Mouse (Mus musculus): ENCODE results near the gene Vmn2r115. TPM values are rescaled to one million over a fixed set of nuclear protein-coding genes. Genes with fewer than 3 reads are reported as not detected.
"Not testable (repeated sequence)": the region's sequence is repeated elsewhere in the genome, so short reads cannot be mapped to it uniquely, and the experiment has no call there.

Gene Vmn2r115
- polyA plus RNA-seq (2016; fragmentation: Nextera tagmentation; extraction: Ambion mirVana) = not detected in 2 replicates

- WGBS = 42% methylated on average over 2 of the region's 2 CpGs
- not testable (repeated sequence) for H3K4me1 ChIP-seq (replicated peaks); H3K9me3 ChIP-seq; H3K27me3 ChIP-seq (ENCODE audit: insufficient read depth, poor library complexity, severe bottlenecking); H3K27ac ChIP-seq; DNase-seq (ENCODE audit: low spot score); H3K4me3 ChIP-seq; H3K36me3 ChIP-seq
Observed at GRCm38 (mm10) chr17:23343441-23343840, at the start of gene Vmn2r115. Vmn2r115 (plus strand) TSS chr17:23343741.

- not testable (repeated sequence) for H3K27me3 ChIP-seq (ENCODE audit: insufficient read depth, poor library complexity, severe bottlenecking); H3K27ac ChIP-seq; H3K9me3 ChIP-seq; DNase-seq (ENCODE audit: low spot score); H3K36me3 ChIP-seq; H3K4me3 ChIP-seq; H3K4me1 ChIP-seq (replicated peaks)
- 77% methylated on average over 2 of the region's 2 CpGs for WGBS
Observed at GRCm38 (mm10) chr17:23312437-23312836, 31.1 kb upstream of the Vmn2r115 start, which contains the start of gene Vmn2r114. Vmn2r114 (minus strand) TSS chr17:23312537.

GRCm38 (mm10) chr17:23330657-23331056 is 12.9 kb upstream of the Vmn2r115 start:
- 71% methylated on average over 6 of the region's 6 CpGs for WGBS

GRCm38 (mm10) chr17:23351644-23352043 is 8.1 kb downstream of the Vmn2r115 start:
- 0 out of 2 replicates have a peak, but pooled peaks cover 6% of the 10 kb centered on the region for H3K9me3 ChIP-seq
- no peaks in the 10 kb centered on the region for H3K27me3 ChIP-seq (ENCODE audit: insufficient read depth, poor library complexity, severe bottlenecking)
- H3K36me3 ChIP-seq = no peaks in the 10 kb centered on the region
- WGBS = 88% methylated on average over 1 of the region's 1 CpGs
- no peak overlapping the region for H3K4me3 ChIP-seq
- no peak for DNase-seq (ENCODE audit: low spot score)
- no peak overlapping the region for H3K27ac ChIP-seq
- no peaks in the 10 kb centered on the region for H3K4me1 ChIP-seq (replicated peaks)

More at GRCm38 (mm10) chr17:23330657-23331056, 12.9 kb upstream of the Vmn2r115 start:
- Histone ChIP-seq H3K9me3 (peaks cover 44% of the 10 kb centered on the region), H3K27ac (no peak overlapping the region), H3K4me3 (no peak overlapping the region), H3K27me3 (ENCODE audit: insufficient read depth, poor library complexity, severe bottlenecking) (no peaks in the 10 kb centered on the region), H3K4me1 (replicated peaks) (no peaks in the 10 kb centered on the region), H3K36me3 (no peaks in the 10 kb centered on the region)
- no peak for DNase-seq (ENCODE audit: low spot score)

- H3K27ac ChIP-seq; DNase-seq (ENCODE audit: low spot score); H3K36me3 ChIP-seq; H3K27me3 ChIP-seq (ENCODE audit: insufficient read depth, poor library complexity, severe bottlenecking); H3K4me1 ChIP-seq (replicated peaks); H3K4me3 ChIP-seq; H3K9me3 ChIP-seq: not testable (repeated sequence)
Observed at GRCm38 (mm10) chr17:23384304-23384703, 40.8 kb downstream of the Vmn2r115 start, which contains the start of gene Vmn2r116. Vmn2r116 (plus strand) TSS chr17:23384604.

Other genes with a start within 250 kb of the Vmn2r115 start
- 8.7 and 10.3 TPM in 2 replicates for gene Zfp40, start 150.5 kb upstream of the Vmn2r115 start, polyA plus RNA-seq (2016; fragmentation: Nextera tagmentation; extraction: Ambion mirVana)
- gene Vmn2r114, start 31.2 kb upstream of the Vmn2r115 start, polyA plus RNA-seq (2016; fragmentation: Nextera tagmentation; extraction: Ambion mirVana) = not detected in 2 replicates
- gene Vmn2r116, start 40.9 kb downstream of the Vmn2r115 start, polyA plus RNA-seq (2016; fragmentation: Nextera tagmentation; extraction: Ambion mirVana) = not detected in 2 replicates
- gene Vmn2r117, start 136.0 kb downstream of the Vmn2r115 start, polyA plus RNA-seq (2016; fragmentation: Nextera tagmentation; extraction: Ambion mirVana) = not detected in 2 replicates
- gene Zfp213, start 220.5 kb downstream of the Vmn2r115 start, polyA plus RNA-seq (2016; fragmentation: Nextera tagmentation; extraction: Ambion mirVana) = 25.3 and 27.5 TPM in 2 replicates